Mouse (Mus musculus) ES-E14 (cell line): ENCODE data around the gene Aifm3.

ENCODE experiments used
- CHD2 ChIP-seq: IDR thresholded peaks from 2 replicates; pipeline ENCODE4 v1.6.1; 2014; ENCODE audit warnings: mild to moderate bottlenecking, low read depth, low read length, inconsistent platforms
- HCFC1 ChIP-seq: IDR thresholded peaks from 2 replicates; pipeline ENCODE4 v1.6.1; 2012; ENCODE audit warnings: low read length, inconsistent platforms, borderline replicate concordance; ENCODE audit not compliant: insufficient read depth
- ZC3H11A ChIP-seq: IDR thresholded peaks from 2 replicates; pipeline ENCODE4 v1.6.1; 2012; ENCODE audit warnings: low read depth, mild to moderate bottlenecking, inconsistent platforms, low read length, borderline replicate concordance
- ZNF384 ChIP-seq: IDR thresholded peaks from 2 replicates; pipeline ENCODE4 v1.6.1; 2012; ENCODE audit warnings: low read depth, low read length, inconsistent platforms

GRCm38 (mm10) chr16:17524156-17524555 is 34.7 kb downstream of the Aifm3 start:
- TF ChIP-seq ZNF384 (no peak), HCFC1 (no peak), ZC3H11A (no peak), CHD2 (no peak)
